Mouse (Mus musculus) liver, embryonic 16.5 days (tissue): ENCODE measurements at regions not wholly inside any gene's neighbourhood (a gene's known extent, or its start where the extent isn't known, plus 50 kb on each side); places are given as distances from the start of the nearest gene placed in this dataset.

Source experiments
- ATAC-seq: fragments of 200-750 bp; cut with Nextera tagmentation; 2 replicates; pipeline ENCODE4 v1.8.0; 2017; ENCODE audit warnings: low read depth, mild to moderate bottlenecking, moderate number of reproducible peaks, moderate library complexity
- H3K27ac ChIP-seq: fragments of 300-500 bp; sonication (generic); 2 replicates; pipeline ENCODE4 v1.5.1; 2014; ENCODE audit warnings: mild to moderate bottlenecking, low read length
- H3K27me3 ChIP-seq: fragments of 300-500 bp; sonication (generic); 2 replicates; pipeline ENCODE4 v1.6.1; 2014; ENCODE audit warnings: low read depth, low read length, mixed read lengths; ENCODE audit not compliant: control insufficient read depth, insufficient read depth
- H3K36me3 ChIP-seq: fragments of 300-500 bp; sonication (generic); 2 replicates; pipeline ENCODE4 v1.6.1; 2014; ENCODE audit warnings: mild to moderate bottlenecking; ENCODE audit not compliant: control insufficient read depth, insufficient read depth
- H3K4me1 ChIP-seq: fragments of 300-500 bp; sonication (generic); 2 replicates; pipeline ENCODE4 v1.6.1; 2014; ENCODE audit warnings: low read depth, low read length, mixed read lengths; ENCODE audit not compliant: control insufficient read depth
- H3K4me2 ChIP-seq: fragments of 300-500 bp; sonication (generic); 2 replicates; pipeline ENCODE4 v1.6.1; 2014; ENCODE audit warnings: low read depth, low read length, mixed read lengths
- H3K4me3 ChIP-seq: fragments of 300-500 bp; sonication (generic); 2 replicates; pipeline ENCODE4 v1.5.1; 2014; ENCODE audit warnings: low read depth, mild to moderate bottlenecking, low read length
- H3K9ac ChIP-seq: fragments of 300-500 bp; sonication (generic); 2 replicates; pipeline ENCODE4 v1.6.1; 2014; ENCODE audit warnings: low read depth, low read length
- H3K9me3 ChIP-seq: fragments of 300-500 bp; sonication (generic); replicated peaks from 2 replicates; pipeline ENCODE4 v1.6.1; 2016; ENCODE audit warnings: low read length; ENCODE audit not compliant: control insufficient read depth
- WGBS: fragments of 180-500 bp; shearing (Covaris S2); extraction: QIAGEN DNeasy Blood & Tissue Kit; methylation state at CpG from one replicate; pipeline ENCODE4 v1.1.7; 2014; ENCODE audit not compliant: insufficient replicate concordance; 5-methylcytosine and 5-hydroxymethylcytosine counted together

GRCm38 (mm10) chr8:12103296-12103695 lies 175.3 kb upstream of the A230072I06Rik start:
- Histone ChIP-seq H3K4me1 (no peaks in the 10 kb centered on the region), H3K27me3 (no peaks in the 10 kb centered on the region), H3K9me3 (no peaks in the 10 kb centered on the region), H3K36me3 (no peaks in the 10 kb centered on the region), H3K9ac (no peak overlapping the region), H3K27ac (no peak overlapping the region), H3K4me2 (no peak overlapping the region), H3K4me3 (no peak overlapping the region)
- no peak for ATAC-seq
- WGBS, result 60% methylated on average over 4 of the region's 4 CpGs

- no peaks in the 10 kb centered on the region for H3K27me3 ChIP-seq
- H3K4me2 ChIP-seq, result no peak overlapping the region
- H3K9me3 ChIP-seq, result no peaks in the 10 kb centered on the region
- no peaks in the 10 kb centered on the region for H3K4me1 ChIP-seq
- no peaks in the 10 kb centered on the region for H3K36me3 ChIP-seq
- no peak overlapping the region for H3K27ac ChIP-seq
- no peak overlapping the region for H3K4me3 ChIP-seq
- no peak overlapping the region for H3K9ac ChIP-seq
- ATAC-seq, result no peak
- WGBS, result 53% methylated on average over 15 of the region's 15 CpGs
These were observed 173.3 kb upstream of the A230072I06Rik start for GRCm38 (mm10) chr8:12105106-12105901.

GRCm38 (mm10) chr8:12108578-12108977 lies 170.0 kb upstream of the A230072I06Rik start:
- Histone ChIP-seq H3K9ac (no peak overlapping the region), H3K36me3 (no peaks in the 10 kb centered on the region), H3K9me3 (no peaks in the 10 kb centered on the region), H3K4me3 (no peak overlapping the region), H3K27me3 (no peaks in the 10 kb centered on the region), H3K4me1 (no peaks in the 10 kb centered on the region), H3K27ac (no peak overlapping the region), H3K4me2 (no peak overlapping the region)
- 44% methylated on average over 5 of the region's 5 CpGs for WGBS
- no peak for ATAC-seq

- no peak overlapping the region for H3K4me3 ChIP-seq
- no peaks in the 10 kb centered on the region for H3K9me3 ChIP-seq
- WGBS, result 58% methylated on average over 10 of the region's 10 CpGs
- ATAC-seq, result no peak
- H3K4me1 ChIP-seq, result no peaks in the 10 kb centered on the region
- H3K4me2 ChIP-seq, result no peak overlapping the region
- no peak overlapping the region for H3K27ac ChIP-seq
- H3K27me3 ChIP-seq, result no peaks in the 10 kb centered on the region
- no peak overlapping the region for H3K9ac ChIP-seq
- no peaks in the 10 kb centered on the region for H3K36me3 ChIP-seq
These were observed 167.0 kb upstream of the A230072I06Rik start for GRCm38 (mm10) chr8:12111626-12112025.

- Histone ChIP-seq H3K4me2 (no peak overlapping the region), H3K9ac (no peak overlapping the region), H3K27me3 (no peaks in the 10 kb centered on the region), H3K4me1 (no peaks in the 10 kb centered on the region), H3K36me3 (no peaks in the 10 kb centered on the region), H3K4me3 (no peak overlapping the region), H3K9me3 (no peaks in the 10 kb centered on the region), H3K27ac (no peak overlapping the region)
- 17% methylated on average over 8 of the region's 8 CpGs for WGBS
- no peak for ATAC-seq
These were observed 165.6 kb upstream of the A230072I06Rik start for GRCm38 (mm10) chr8:12113023-12113422.

GRCm38 (mm10) chr8:12126374-12127001 lies 152.1 kb upstream of the A230072I06Rik start:
- H3K4me2 ChIP-seq, result no peak overlapping the region
- no peak overlapping the region for H3K4me3 ChIP-seq
- H3K27ac ChIP-seq, result no peak overlapping the region
- ATAC-seq, result no peak
- no peaks in the 10 kb centered on the region for H3K9me3 ChIP-seq
- no peaks in the 10 kb centered on the region for H3K4me1 ChIP-seq
- H3K9ac ChIP-seq, result no peak overlapping the region
- H3K36me3 ChIP-seq, result no peaks in the 10 kb centered on the region
- H3K27me3 ChIP-seq, result no peaks in the 10 kb centered on the region
- 51% methylated on average over 11 of the region's 11 CpGs for WGBS

GRCm38 (mm10) chr8:12127106-12127800 lies 151.4 kb upstream of the A230072I06Rik start:
- Histone ChIP-seq H3K9me3 (no peaks in the 10 kb centered on the region), H3K27me3 (no peaks in the 10 kb centered on the region), H3K27ac (no peak overlapping the region), H3K9ac (no peak overlapping the region), H3K4me3 (no peak overlapping the region), H3K4me2 (no peak overlapping the region), H3K4me1 (no peaks in the 10 kb centered on the region), H3K36me3 (no peaks in the 10 kb centered on the region)
- no peak for ATAC-seq
- WGBS, result 49% methylated on average over 14 of the region's 14 CpGs

- Histone ChIP-seq H3K4me2 (no peak overlapping the region), H3K9ac (no peak overlapping the region), H3K27ac (no peak overlapping the region), H3K36me3 (no peaks in the 10 kb centered on the region), H3K27me3 (no peaks in the 10 kb centered on the region), H3K4me3 (no peak overlapping the region), H3K9me3 (no peaks in the 10 kb centered on the region), H3K4me1 (no peaks in the 10 kb centered on the region)
- WGBS, result 30% methylated on average over 4 of the region's 4 CpGs
- no peak for ATAC-seq
These were observed 150.7 kb upstream of the A230072I06Rik start for GRCm38 (mm10) chr8:12127801-12128490.
